9 mouse cellular contexts compared by ENCODE assay signal in the genomic region with DNA sequence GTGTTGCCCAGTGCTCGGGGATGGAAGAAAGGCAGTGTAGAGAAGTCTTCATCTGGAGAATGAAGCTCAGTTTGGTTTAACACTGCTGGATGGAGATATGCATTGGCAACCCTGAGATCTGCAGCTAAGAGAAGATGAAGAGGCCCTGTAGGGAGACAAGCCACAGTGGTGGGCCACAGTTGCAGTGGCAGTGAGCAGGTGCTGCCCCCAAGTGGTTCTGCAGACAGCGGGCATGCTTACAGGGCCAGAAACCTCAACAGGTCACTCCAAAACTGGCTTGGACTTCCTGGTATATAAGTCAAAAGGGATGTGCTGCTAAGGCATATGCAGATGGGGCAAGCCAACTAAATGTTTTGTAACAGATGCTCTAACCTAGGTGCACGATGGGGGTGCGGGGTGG. TPM values are rescaled to one million over a fixed set of nuclear protein-coding genes. Genes with fewer than 3 reads are reported as not detected.
DNase-seq lines count a peak whose midpoint lies in the region; ATAC-seq and TF ChIP-seq lines count a peak whose summit lies in the region.
"Had no signal": no experiment of that assay in that cellular context is flagged by ENCODE, and none has a peak within 500 bp of the region (broad histone marks: within the 10 kb centered on the region; RNA-seq: fewer than 3 reads in every experiment).

No protein-coding gene starts in this region.

- H3K4me1 ChIP-seq in lung, postnatal 0 days (ENCODE audit: insufficient read depth, low read depth, low read length), result no peaks in the 10 kb centered on the region
- H3K4me1 ChIP-seq: limb, embryonic 13.5 days had no signal

- H3K36me3 ChIP-seq in lung, postnatal 0 days (ENCODE audit: insufficient read depth, low read length), result no peaks in the 10 kb centered on the region
- H3K36me3 ChIP-seq: limb, embryonic 13.5 days had no signal

- no peak overlapping the region for H3K4me3 ChIP-seq in lung, postnatal 0 days (ENCODE audit: low read depth, low read length)
- H3K4me3 ChIP-seq: limb, embryonic 13.5 days had no signal

- no peak overlapping the region for H3K4me2 ChIP-seq in lung, postnatal 0 days (replicated peaks; ENCODE audit: low read depth, low read length)
- H3K4me2 ChIP-seq: limb, embryonic 13.5 days had no signal

- H3K27ac ChIP-seq in lung, postnatal 0 days (ENCODE audit: low read length), result no peak overlapping the region
- H3K27ac ChIP-seq: limb, embryonic 13.5 days had no signal

- 46% methylated on average over 4 of the region's 4 CpGs for WGBS in lung, postnatal 0 days

- no peaks in the 10 kb centered on the region for H3K9me3 ChIP-seq in lung, postnatal 0 days (ENCODE audit: low read length)
- H3K9me3 ChIP-seq: limb, embryonic 13.5 days had no signal

- no peaks in the 10 kb centered on the region for H3K27me3 ChIP-seq in lung, postnatal 0 days (replicated peaks; ENCODE audit: insufficient read depth, low read length)
- H3K27me3 ChIP-seq: limb, embryonic 13.5 days had no signal

- TF ChIP-seq CTCF in lung, postnatal 0 days (IDR thresholded peaks at IDR 0.05), result peak; percentile 89

- TF ChIP-seq EP300 in lung, postnatal 0 days (IDR thresholded peaks at IDR 0.05), result no peak

- peak; percentile 61 for DNase-seq in urinary bladder, postnatal 14 days (ENCODE audit: low spot score)
- DNase-seq in urinary bladder, postnatal 10 days (ENCODE audit: low spot score), result no peak
- peak; percentile 77 to 85 for DNase-seq in cerebellum, postnatal 25 days
- peak; percentile 36 for DNase-seq in gastrocnemius, postnatal 25 days
- DNase-seq in kidney, adult 11 months, result peak; percentile 51
- DNase-seq in lung, postnatal 0 days (ENCODE audit: low spot score), result peak; percentile 72
- DNase-seq in ovary, postnatal 36 days (ENCODE audit: low spot score), result peak; percentile 58
- DNase-seq in thymus, postnatal 4 days, result peak; percentile 86

- peak; percentile 62 for ATAC-seq in lung, postnatal 0 days

- no peak overlapping the region for H3K9ac ChIP-seq in lung, postnatal 0 days (replicated peaks; ENCODE audit: low read depth)
- H3K9ac ChIP-seq: limb, embryonic 13.5 days had no signal

RNA-seq across cellular contexts. Expression of gene Xcl1, which starts 30.3 kb away (rescaled TPM):
- not detected for total RNA-seq in gastrocnemius, postnatal 25 days (2021)
- not detected in 2 replicates for polyA plus RNA-seq in lung, postnatal 0 days (2015; fragmentation: Nextera tagmentation; extraction: Ambion mirVana)
- polyA plus RNA-seq: limb, embryonic 13.5 days had no signal
